Mouse (Mus musculus): ENCODE results near the gene H3f3a. TPM values are rescaled to one million over a fixed set of nuclear protein-coding genes. Genes with fewer than 3 reads are reported as not detected.
"Not testable (repeated sequence)": the region's sequence is repeated elsewhere in the genome, so short reads cannot be mapped to it uniquely, and the experiment has no call there.

The H3f3a gene
- 100 to 1,000 TPM; 457 to 506 TPM for total RNA-seq (2021)

DNA sequence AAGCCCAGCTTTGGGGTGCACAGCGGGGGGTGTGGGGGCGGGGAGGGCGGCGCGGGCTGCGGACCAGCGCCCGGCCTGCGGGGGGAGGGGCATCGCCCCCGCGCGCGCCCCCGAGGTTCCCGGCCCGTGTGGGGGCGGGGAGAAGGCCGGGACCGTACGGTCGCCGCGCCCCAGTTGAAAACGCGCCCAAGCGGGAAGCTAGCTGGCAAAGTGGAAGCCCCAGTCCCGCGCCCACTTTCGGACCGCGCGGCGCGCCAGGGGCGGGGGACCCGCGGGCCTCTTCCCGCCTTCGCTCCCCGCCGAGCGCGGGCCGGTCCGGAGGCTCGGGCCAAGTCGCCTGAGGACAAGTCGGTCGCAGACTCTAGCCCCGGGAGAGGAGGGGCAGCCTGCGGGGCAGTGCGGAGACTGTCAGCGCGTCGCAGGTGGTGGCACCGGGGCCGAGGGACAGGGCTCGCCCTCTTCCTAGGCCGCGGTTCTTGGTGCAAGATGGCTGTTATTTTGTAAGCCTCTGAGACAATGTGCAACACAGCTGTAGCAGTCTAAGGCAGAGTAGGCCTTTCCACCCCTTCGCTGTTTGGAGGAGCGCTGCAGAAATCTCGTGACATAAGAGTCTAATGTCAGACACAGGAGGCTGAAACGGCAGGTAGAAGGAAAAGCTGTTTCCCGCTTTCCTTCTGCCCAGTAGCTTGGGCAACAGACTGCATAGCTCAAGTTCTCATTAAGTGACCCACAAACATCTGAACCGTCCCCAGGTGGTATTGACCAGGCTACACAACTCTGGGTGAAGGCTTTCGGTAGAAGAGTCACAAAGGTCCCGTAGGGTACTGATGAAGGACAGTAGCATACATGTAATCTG, at the start of gene H3f3a:
H3f3a (minus strand) TSS at position 59 of the 856 bp plus-strand sequence.
- DNase-seq = peak; percentile 90 to 97
- intact Hi-C loops (cut with DNase I) = loop anchor here (1.0 to 5.0 kb wide), 3 partner anchors 36 to 203 kb away; partner anchors contain the start of gene Acbd3

DNA sequence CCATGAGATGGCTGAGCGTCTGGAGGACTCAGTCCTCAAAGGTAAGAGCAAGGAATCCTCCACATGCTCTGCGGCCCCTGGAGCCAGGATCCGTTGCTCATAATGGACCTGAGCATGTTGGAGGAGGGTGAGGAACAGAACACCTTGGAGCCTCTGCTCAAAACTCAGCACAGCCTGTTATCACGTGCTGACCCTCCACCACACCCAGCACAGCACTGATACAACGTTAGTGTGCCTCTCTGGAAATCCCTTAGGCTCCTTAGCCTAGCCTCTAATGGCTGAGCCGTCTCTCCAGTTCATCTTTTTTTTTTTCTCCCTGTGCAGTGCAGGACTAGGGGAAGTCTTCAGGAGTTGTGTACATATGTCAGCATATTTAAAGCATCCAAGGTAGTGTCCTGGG, 46.3 kb upstream of the H3f3a start:
- DNase-seq = no peak
- intact Hi-C loops (cut with DNase I) = no loop called here

DNA sequence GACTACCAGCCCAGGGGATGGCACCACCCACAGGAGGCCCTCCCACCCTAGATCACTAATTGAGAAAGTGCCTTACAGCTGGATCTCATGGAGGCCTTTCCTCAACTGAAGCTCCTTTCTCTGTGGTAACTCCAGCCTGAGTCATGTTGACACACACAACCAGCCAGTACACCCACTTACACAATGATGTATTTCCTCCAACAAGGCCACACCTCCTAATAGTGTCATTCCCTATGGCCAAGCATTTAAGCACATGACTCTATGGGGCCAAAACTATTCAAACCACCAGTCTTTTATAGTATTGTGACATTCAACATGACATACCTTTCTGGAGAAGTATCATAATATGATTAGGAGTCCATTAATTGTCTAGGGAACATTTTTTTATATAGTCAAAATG, 45.0 kb upstream of the H3f3a start:
- no peak for DNase-seq
- intact Hi-C loops (cut with DNase I) = no loop called here

DNA sequence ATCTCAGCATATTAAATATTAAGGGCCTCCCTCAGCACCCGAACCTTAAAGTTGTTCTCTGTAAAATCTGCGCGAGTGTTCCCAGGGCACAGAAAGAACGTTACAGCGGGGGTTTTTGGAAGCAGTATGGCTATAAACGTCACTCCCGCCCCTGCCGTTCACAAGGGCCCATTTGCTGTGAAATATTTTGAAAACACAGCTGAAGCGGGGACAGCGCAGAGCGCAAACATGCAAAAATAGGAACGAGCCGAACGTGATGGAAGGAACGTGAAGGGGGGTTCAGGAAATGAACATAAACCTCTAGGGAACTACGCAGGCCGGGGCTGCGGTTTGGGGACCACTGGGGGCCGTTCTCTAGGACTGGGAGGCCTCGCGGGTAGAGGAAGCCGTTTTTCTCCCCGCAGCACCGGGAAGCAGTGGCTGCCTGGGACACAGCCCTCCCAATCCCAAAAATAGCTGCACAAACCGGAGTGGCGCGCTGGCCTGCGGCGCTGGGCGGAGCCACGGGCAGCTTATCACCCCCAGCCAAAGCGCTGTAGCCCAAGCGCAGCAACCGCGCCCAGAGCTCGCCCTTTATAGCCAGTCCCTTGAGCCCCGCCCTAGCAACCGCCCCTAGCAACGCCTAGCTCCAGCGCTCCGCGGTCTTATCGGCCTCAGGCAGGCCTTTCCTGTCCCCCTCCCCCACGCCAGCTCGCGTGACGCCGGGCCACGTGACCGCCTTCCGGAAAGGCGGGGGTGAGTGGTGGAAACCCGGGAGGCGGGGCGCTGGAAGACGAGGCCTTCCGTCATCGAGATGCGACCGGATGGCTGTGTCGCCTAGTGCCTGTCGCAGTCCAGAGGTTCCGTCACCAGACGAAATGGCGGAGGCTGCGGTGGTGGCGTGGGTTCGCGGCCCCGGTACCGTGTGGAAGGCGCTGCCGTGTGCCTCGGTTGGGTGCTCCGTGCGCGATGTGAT, 36.9 kb upstream of the H3f3a start, which contains the start of gene Sde2:
Sde2 (plus strand) TSS at position 812 of the 955 bp plus-strand sequence.
- intact Hi-C loops (cut with DNase I) = loop anchor here (1.0 to 2.0 kb wide), 2 partner anchors 37 to 82 kb away; partner anchors contain the start of gene H3f3a
- peak; percentile 100 for DNase-seq

- DNase-seq = peak in 1 of 2 experiments; percentile 16
Observed at GRCm38 (mm10) chr1:180849701-180850301, 36.1 kb upstream of the H3f3a start.

DNA sequence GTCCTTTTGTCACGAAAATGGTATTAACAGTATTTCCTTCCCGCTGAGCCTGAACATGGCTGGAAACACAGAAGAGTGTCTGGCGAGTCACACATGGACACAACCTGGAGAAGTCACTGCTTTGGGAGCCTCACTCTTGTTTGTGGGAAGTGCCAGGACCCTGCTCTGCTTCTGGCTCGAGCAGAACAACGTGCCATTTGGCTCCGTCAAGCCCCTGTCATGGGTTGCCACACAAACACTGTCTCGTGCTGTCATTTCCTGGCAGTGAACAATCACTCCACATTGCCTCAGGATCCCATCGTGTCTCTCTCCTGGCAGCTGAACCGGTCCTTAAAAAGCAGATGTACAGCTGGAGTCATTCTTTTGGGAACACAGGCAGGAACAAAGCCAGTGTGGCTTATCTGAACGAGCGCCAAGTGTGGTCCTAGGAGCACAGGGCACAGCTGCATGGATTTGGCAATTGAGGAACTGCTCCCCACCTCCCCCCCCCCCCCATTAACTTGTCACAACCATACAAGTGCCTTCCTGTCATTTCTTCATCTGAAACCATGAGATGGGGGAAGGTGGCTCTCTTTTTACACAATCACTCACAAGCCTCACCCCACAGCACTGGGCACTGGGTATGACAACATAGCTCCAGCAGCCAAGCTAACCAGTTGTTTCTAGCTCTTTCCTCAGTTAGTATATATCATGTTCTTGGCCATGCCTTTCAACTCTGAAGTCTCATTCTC, 34.9 kb upstream of the H3f3a start:
- peak; percentile 68 to 82 for DNase-seq
- intact Hi-C loops (cut with DNase I) = loop anchor here (2.0 kb wide), 1 partner anchor 70 kb away; no protein-coding TSS in a partner anchor

More at GRCm38 (mm10) chr1:180849701-180850301, 36.1 kb upstream of the H3f3a start:
- intact Hi-C loops (cut with DNase I) = loop anchor here (1.0 to 2.0 kb wide), 3 partner anchors 36 to 81 kb away; partner anchors contain the start of gene H3f3a

DNA sequence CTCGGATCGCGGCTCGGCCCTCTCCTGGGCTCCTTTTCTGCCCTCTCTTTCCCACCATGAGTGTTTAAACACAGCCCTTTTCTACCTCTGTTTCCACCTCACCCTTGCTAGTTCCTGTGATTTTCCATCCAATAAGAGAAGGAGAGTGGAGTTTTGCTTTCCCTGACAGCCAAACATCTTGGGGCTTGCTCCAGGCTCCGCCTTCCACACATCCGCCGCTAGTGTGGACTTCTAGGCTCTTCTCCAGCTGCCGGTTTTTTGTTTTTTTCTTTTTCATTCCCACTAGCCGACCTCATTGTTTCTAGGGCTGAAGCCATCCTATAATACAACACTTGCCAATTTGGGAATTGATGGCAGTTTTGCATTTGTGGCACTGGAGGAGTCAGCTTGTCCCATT, 34.4 kb upstream of the H3f3a start:
- peak; percentile 70 to 78 for DNase-seq
- intact Hi-C loops (cut with DNase I) = loop anchor here (2.0 kb wide), 1 partner anchor 69 kb away; no protein-coding TSS in a partner anchor

- DNase-seq = no peak
- intact Hi-C loops (cut with DNase I) = no loop called here
Observed at GRCm38 (mm10) chr1:180841561-180842300, 28.0 kb upstream of the H3f3a start.

DNA sequence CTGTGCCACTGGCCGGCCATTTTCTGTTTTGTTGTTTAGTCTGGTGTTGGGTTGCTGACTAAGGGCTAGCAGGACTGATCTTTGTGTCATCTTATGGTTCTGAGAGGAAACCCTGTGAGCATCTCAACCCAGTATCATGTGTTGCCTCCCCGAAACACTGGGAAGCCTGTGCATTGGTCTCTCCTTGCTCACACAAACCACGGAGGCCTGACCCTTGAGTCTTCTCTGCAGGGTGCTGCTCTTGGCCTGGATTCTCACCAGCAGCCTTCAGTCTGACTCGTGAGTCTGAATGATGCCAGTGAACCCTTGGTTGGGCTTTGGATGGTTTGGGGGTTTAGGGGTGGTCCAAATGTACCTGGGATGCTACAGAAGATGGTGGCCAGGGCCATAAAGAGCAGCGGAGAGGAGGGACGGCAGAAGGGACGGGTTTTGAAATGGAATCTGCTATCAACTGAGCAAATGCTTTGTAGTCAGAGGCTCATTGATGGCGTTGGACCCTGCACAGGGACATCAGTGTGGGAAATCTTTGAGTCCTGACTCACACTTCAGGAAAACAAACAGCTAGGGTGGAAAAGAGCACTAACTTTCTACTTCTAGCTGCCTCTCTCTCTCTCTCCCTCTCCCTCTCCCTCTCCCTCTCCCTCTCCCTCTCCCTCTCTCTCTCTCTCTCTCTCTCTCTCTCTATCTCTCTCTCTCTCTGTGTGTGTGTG, 25.6 kb upstream of the H3f3a start:
- intact Hi-C loops (cut with DNase I) = no loop called here
- DNase-seq = no peak

- DNase-seq = no peak
- intact Hi-C loops (cut with DNase I) = no loop called here
Observed at GRCm38 (mm10) chr1:180838014-180838413, 24.3 kb upstream of the H3f3a start.

GRCm38 (mm10) chr1:180837186-180837585, 23.4 kb upstream of the H3f3a start:
- DNase-seq = no peak
- intact Hi-C loops (cut with DNase I) = no loop called here

DNA sequence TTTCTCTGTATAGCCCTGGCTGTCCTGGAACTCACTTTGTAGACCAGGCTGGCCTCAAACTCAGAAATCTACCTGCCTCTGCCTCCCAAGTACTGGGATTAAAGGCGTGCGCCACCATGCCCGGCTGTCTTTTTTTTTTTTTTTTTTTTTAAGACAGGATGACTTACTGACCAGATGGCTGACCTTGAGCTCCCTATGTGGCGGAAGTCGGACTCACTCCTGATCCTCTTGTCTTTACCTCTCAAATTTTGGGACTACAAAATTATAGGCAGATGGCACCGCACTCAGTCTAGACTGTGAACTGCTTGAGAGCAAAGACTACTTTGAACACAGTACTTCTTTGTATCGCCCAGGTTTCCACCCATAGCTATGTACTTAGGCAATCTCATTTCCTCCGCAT, 22.7 kb upstream of the H3f3a start:
- intact Hi-C loops (cut with DNase I); DNase-seq: not testable (repeated sequence)

DNA sequence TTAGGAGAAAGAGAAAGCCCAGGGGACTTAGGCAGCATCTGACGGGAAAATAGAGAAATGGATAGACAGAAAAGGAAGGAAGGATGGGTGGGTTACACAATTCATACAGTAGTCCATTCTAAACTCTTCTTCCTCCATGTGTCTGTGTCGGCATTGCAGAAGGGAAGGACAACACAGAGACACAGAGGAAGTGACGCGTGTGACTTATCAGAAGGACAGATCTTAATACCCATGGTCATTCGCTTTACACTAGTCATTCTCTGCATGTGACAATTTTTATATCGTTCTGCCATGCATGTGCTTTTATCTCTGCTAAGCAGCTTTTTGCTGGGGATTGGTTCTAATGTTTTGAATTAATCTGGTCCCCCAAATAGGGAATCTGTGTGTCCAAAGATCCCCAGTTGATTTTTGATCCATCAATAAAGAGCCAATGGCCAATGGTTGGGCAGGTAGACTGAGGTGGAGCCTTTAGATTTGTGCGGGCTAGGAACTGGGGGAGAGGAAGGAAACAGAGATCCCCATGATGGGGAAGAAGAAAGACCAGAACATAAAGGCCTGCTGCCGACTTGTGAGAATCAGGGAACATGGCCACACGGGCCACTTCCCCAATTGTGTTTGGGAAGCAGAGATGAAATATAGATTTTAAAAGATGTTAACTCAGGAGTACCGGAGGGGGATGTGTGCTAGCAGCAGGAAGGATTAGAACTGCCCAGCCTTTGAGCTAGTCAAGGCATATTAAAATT, 21.7 kb upstream of the H3f3a start:
- intact Hi-C loops (cut with DNase I) = no loop called here
- DNase-seq = no peak

GRCm38 (mm10) chr1:180830588-180831346, 17.0 kb upstream of the H3f3a start:
- no peak for DNase-seq
- intact Hi-C loops (cut with DNase I) = no loop called here

GRCm38 (mm10) chr1:180830175-180830574, 16.4 kb upstream of the H3f3a start:
- intact Hi-C loops (cut with DNase I) = no loop called here
- DNase-seq = no peak

DNA sequence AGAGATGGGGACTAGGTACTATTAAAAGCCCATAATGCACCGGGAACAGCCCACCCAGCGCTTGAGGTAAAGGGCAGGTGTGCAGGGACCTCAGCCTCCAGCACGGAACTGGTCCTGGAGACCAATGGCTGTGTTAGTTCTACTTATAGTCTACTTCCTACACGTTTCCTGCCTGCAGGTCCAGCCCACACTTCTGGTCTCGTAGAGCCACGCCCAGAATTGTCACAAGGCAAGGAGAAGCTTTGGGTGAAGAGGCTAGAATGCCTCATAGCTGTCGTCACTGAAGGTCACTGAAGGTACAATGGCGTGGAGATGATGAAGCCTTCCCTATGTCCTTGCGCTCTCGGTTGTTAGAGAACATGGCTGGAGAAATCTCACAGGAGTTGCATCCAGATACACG, 16.0 kb upstream of the H3f3a start:
- no peak for DNase-seq
- intact Hi-C loops (cut with DNase I) = no loop called here

- intact Hi-C loops (cut with DNase I) = no loop called here
- no peak for DNase-seq
Observed at GRCm38 (mm10) chr1:180826634-180827033, 12.9 kb upstream of the H3f3a start.

Measured in heart, postnatal 36 days (tissue).